Comparison of ENCODE assay signal across 12 mouse cellular contexts in the genomic region with DNA sequence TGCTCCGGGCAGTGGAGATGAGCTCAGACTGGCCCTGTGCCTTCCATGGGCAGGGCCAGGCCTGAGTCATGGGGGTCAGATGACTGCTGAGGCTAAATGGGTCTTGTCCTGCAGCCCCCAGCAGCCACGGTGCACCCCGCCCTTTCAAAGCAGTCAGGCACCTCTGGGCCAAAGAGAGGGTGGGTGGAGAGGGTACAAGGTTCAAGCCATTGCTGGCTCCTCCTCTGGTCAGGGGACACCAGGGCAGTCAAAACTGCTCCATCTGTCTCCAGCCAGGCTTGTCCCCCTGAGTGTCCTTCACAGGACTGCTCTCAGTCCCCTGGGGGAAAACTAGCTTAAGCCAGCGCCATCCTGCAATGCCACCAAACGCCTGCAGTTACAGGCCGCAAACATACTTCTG. TPM values are rescaled to one million over a fixed set of nuclear protein-coding genes. Genes with fewer than 3 reads are reported as not detected.
DNase-seq lines count a peak whose midpoint lies in the region; ATAC-seq and TF ChIP-seq lines count a peak whose summit lies in the region.
"Had no signal": no experiment of that assay in that cellular context is flagged by ENCODE, and none has a peak within 500 bp of the region (broad histone marks: within the 10 kb centered on the region; RNA-seq: fewer than 3 reads in every experiment).

No protein-coding gene starts in this region.

- H3K4me2 ChIP-seq in kidney, postnatal 0 days (ENCODE audit: low read length), result no peak overlapping the region
- H3K4me2 ChIP-seq in liver, embryonic 14.5 days (ENCODE audit: low read depth), result no peak overlapping the region
- H3K4me2 ChIP-seq in forebrain, embryonic 12.5 days, result no peak overlapping the region
- H3K4me2 ChIP-seq: lung, embryonic 14.5 days had no signal

- H3K4me3 ChIP-seq in kidney, postnatal 0 days (replicated peaks; ENCODE audit: low read depth, low read length), result no peak overlapping the region
- H3K4me3 ChIP-seq in liver, embryonic 14.5 days (ENCODE audit: insufficient read depth in 1 of 2, low read depth in 2 of 2, low read length in 2 of 2), result no peak overlapping the region
- no peak overlapping the region for H3K4me3 ChIP-seq in cerebellum, adult 2 months (replicated peaks; ENCODE audit: insufficient read depth, low read depth, low read length)
- no peak overlapping the region for H3K4me3 ChIP-seq in forebrain, embryonic 12.5 days (replicated peaks)
- H3K4me3 ChIP-seq: heart, adult 2 months; hindbrain, embryonic 10.5 days had no signal

- H3K36me3 ChIP-seq in kidney, postnatal 0 days (ENCODE audit: insufficient read depth, low read length), result no peaks in the 10 kb centered on the region
- no peaks in the 10 kb centered on the region for H3K36me3 ChIP-seq in liver, embryonic 14.5 days (replicated peaks; ENCODE audit: control insufficient read depth, insufficient read depth, low read depth)
- H3K36me3 ChIP-seq in forebrain, embryonic 12.5 days (replicated peaks), result no peaks in the 10 kb centered on the region
- H3K36me3 ChIP-seq: hindbrain, embryonic 10.5 days had no signal

- 76% methylated on average over 6 of the region's 6 CpGs for WGBS in kidney, postnatal 0 days
- 58% methylated on average over 6 of the region's 6 CpGs for WGBS in liver, embryonic 14.5 days (ENCODE audit: insufficient replicate concordance)
- 91% methylated on average over 6 of the region's 6 CpGs for WGBS in cerebellum, adult 2 months
- WGBS in forebrain, embryonic 12.5 days, result 83% methylated on average over 6 of the region's 6 CpGs

- H3K27ac ChIP-seq in kidney, postnatal 0 days, result peak overlapping the region; percentile 74
- H3K27ac ChIP-seq in liver, embryonic 14.5 days, result no peak overlapping the region
- no peak overlapping the region for H3K27ac ChIP-seq in cerebellum, adult 2 months (ENCODE audit: insufficient read depth, low read length)
- H3K27ac ChIP-seq in forebrain, embryonic 12.5 days, result no peak overlapping the region
- H3K27ac ChIP-seq: heart, adult 2 months; hindbrain, embryonic 10.5 days had no signal

- no peak overlapping the region for H3K9ac ChIP-seq in kidney, postnatal 0 days (ENCODE audit: low read depth, low read length)
- no peak overlapping the region for H3K9ac ChIP-seq in liver, embryonic 14.5 days (replicated peaks)
- H3K9ac ChIP-seq in forebrain, embryonic 12.5 days, result no peak overlapping the region
- H3K9ac ChIP-seq: lung, embryonic 14.5 days had no signal

- TF ChIP-seq EP300 in liver, embryonic 14.5 days (IDR thresholded peaks at IDR 0.05; ENCODE audit: low read depth), result no peak

- no peaks in the 10 kb centered on the region for H3K27me3 ChIP-seq in kidney, postnatal 0 days (ENCODE audit: insufficient read depth, low read length)
- no peaks in the 10 kb centered on the region for H3K27me3 ChIP-seq in liver, embryonic 14.5 days (ENCODE audit: control insufficient read depth, insufficient read depth, low read length)
- H3K27me3 ChIP-seq in cerebellum, adult 2 months (ENCODE audit: control insufficient read depth, insufficient read depth, low read length), result no peaks in the 10 kb centered on the region
- H3K27me3 ChIP-seq in forebrain, embryonic 12.5 days, result peaks cover 19% of the 10 kb centered on the region

- no peaks in the 10 kb centered on the region for H3K9me3 ChIP-seq in kidney, postnatal 0 days (replicated peaks; ENCODE audit: low read length)
- no peaks in the 10 kb centered on the region for H3K9me3 ChIP-seq in liver, embryonic 14.5 days (ENCODE audit: control insufficient read depth, low read length)
- H3K9me3 ChIP-seq in forebrain, embryonic 12.5 days, result 0 out of 2 replicates have a peak, but pooled peaks cover 4% of the 10 kb centered on the region
- H3K9me3 ChIP-seq: hindbrain, embryonic 10.5 days had no signal

- ATAC-seq in kidney, postnatal 0 days (replicated peaks; ENCODE audit: low FRiP score, low read depth), result peak; percentile 90
- ATAC-seq in liver, embryonic 14.5 days (ENCODE audit: insufficient read depth), result peak; percentile 57
- no peak for ATAC-seq in forebrain, embryonic 12.5 days (ENCODE audit: low FRiP score)

- no peaks in the 10 kb centered on the region for H3K4me1 ChIP-seq in kidney, postnatal 0 days (replicated peaks; ENCODE audit: insufficient read depth, low read length)
- no peaks in the 10 kb centered on the region for H3K4me1 ChIP-seq in liver, embryonic 14.5 days (replicated peaks; ENCODE audit: control insufficient read depth in 2 of 2, insufficient read depth in 2 of 2, low read length in 1 of 2)
- no peaks in the 10 kb centered on the region for H3K4me1 ChIP-seq in cerebellum, adult 2 months (ENCODE audit: control insufficient read depth, insufficient read depth, low read length)
- H3K4me1 ChIP-seq in forebrain, embryonic 12.5 days, result peaks cover 4% of the 10 kb centered on the region

- no peak for TF ChIP-seq POLR2A in cerebellum, adult 2 months (IDR thresholded peaks at IDR 0.05; ENCODE audit: borderline replicate concordance, insufficient read depth, low read length)

- DNase-seq in 3T3-L1 (ENCODE audit: low read depth, low spot score) (peak; percentile 27), NIH3T3 (ENCODE audit: low read depth) (peak; percentile 27)
- no peak for DNase-seq in kidney, postnatal 0 days (ENCODE audit: low spot score)
- no peak for DNase-seq in liver, embryonic 14.5 days (ENCODE audit: low read depth in 3 of 3, low spot score in 3 of 3)
- DNase-seq in cerebellum, adult 2 months, result no peak
- no peak for DNase-seq in B cell, adult 2 months
- DNase-seq: adrenal gland, postnatal 25 days; heart, adult 2 months; lung, embryonic 14.5 days; right cerebral cortex, postnatal 4 days had no signal

- 0 out of 2 replicates have a peak, but pooled peaks have one; percentile 7 for TF ChIP-seq CTCF in kidney, postnatal 0 days (IDR thresholded peaks at IDR 0.05; ENCODE audit: low read depth)
- no peak for TF ChIP-seq CTCF in liver, embryonic 14.5 days (IDR thresholded peaks at IDR 0.05; ENCODE audit: low read depth)
- no peak for TF ChIP-seq CTCF in cerebellum, adult 2 months (IDR thresholded peaks at IDR 0.05; ENCODE audit: borderline replicate concordance, insufficient read depth, low read depth, low read length)

RNA-seq across cellular contexts. Expression of gene Tac4, which starts 9.2 kb away (rescaled TPM):
- 0.09 TPM in 1 of 2 replicates, not detected in the other for polyA plus RNA-seq in kidney, postnatal 0 days (2015; fragmentation: Nextera tagmentation; extraction: Ambion mirVana)
- 0.03 and 0.04 TPM in 2 replicates for polyA plus RNA-seq in liver, embryonic 14.5 days (2012; rRNA removed)
- 0.21 TPM in 1 of 2 replicates, not detected in the other for polyA plus RNA-seq in liver, embryonic 14.5 days (2014; fragmentation: Nextera tagmentation; extraction: Ambion mirVana)
- polyA plus RNA-seq in cerebellum, adult 2 months (2012; rRNA removed), result 0.26 and 0.55 TPM in 2 replicates
- polyA plus RNA-seq in forebrain, embryonic 12.5 days (2016; fragmentation: Nextera tagmentation; extraction: Ambion mirVana), result 0.20 TPM in 1 of 2 replicates, not detected in the other
- polyA plus RNA-seq: hindbrain, embryonic 10.5 days; lung, embryonic 14.5 days had no signal

RNA-seq across cellular contexts. Expression of gene Kat7, which starts 57.9 kb away (rescaled TPM):
- 49.0 and 52.1 TPM in 2 replicates for polyA plus RNA-seq in kidney, postnatal 0 days (2015; fragmentation: Nextera tagmentation; extraction: Ambion mirVana)
- 16.3 and 19.4 TPM in 2 replicates for polyA plus RNA-seq in liver, embryonic 14.5 days (2012; rRNA removed)
- 23.6 and 26.7 TPM in 2 replicates for polyA plus RNA-seq in liver, embryonic 14.5 days (2014; fragmentation: Nextera tagmentation; extraction: Ambion mirVana)
- 68.5 and 68.9 TPM in 2 replicates for polyA plus RNA-seq in cerebellum, adult 2 months (2012; rRNA removed)
- polyA plus RNA-seq in forebrain, embryonic 12.5 days (2016; fragmentation: Nextera tagmentation; extraction: Ambion mirVana), result 83.9 and 92.1 TPM in 2 replicates

Comparison
In these comparisons a context has a peak if more than half of its experiments do, and no peak if none do; other contexts are left out.
1. DNase-seq: peak in 3T3-L1 (single experiment) and NIH3T3 (single experiment); none in kidney, postnatal 0 days (single experiment), liver, embryonic 14.5 days (0 of 3), cerebellum, adult 2 months (0 of 2) and B cell, adult 2 months (0 of 2).